Mouse (Mus musculus) liver, adult 2 months (tissue): Measurements from ENCODE around the gene Zfp874a.
"Not testable (repeated sequence)": the region's sequence is repeated elsewhere in the genome, so short reads cannot be mapped to it uniquely, and the experiment has no call there.

Source experiments
- CTCF ChIP-seq: fragments of 200-500 bp; IDR thresholded peaks from 2 replicates; pipeline ENCODE4 v1.5.1; 2011; ENCODE audit warnings: low read depth, low read length, control low read depth
- POLR2A ChIP-seq: fragments of 200-500 bp; IDR thresholded peaks from 2 replicates; pipeline ENCODE4 v1.6.1; 2011; ENCODE audit warnings: low read length, control low read depth; ENCODE audit not compliant: insufficient read depth; ENCODE audit errors: extremely low read depth

DNA sequence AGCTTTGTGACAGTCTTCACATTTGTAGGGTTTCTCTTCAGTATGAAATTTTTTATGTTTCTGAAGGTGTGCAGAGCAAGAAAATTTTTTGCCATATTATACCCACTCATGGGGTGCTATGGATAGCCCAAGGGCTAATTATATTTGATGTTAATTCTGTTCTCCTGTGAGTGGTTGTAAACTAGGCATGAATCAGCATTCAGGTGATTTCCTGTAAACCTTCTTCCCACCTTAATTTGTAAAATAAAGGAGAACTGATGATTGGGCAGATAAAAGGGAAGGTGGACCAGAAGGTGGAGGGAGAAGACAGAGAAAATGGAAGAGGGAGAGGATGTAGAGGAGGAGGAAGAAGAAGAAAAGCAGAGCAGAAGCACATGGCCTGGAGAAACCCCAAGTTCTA lies 25.7 kb downstream of the Zfp874a start:
- TF ChIP-seq CTCF, POLR2A: not testable (repeated sequence)
